Mouse (Mus musculus) intestine, embryonic 15.5 days (tissue): ENCODE measurements at regions not wholly inside any gene's neighbourhood (a gene's known extent, or its start where the extent isn't known, plus 50 kb on each side); places are given as distances from the start of the nearest gene placed in this dataset.
"Not testable (repeated sequence)": the region's sequence is repeated elsewhere in the genome, so short reads cannot be mapped to it uniquely, and the experiment has no call there.

Source experiments
- ATAC-seq: fragments of 200-750 bp; cut with Nextera tagmentation; 2 replicates; pipeline ENCODE4 v1.8.0; 2017; ENCODE audit warnings: moderate TSS enrichment, moderate library complexity
- H3K27ac ChIP-seq: fragments of 300-500 bp; sonication (generic); 2 replicates; pipeline ENCODE4 v1.5.1; 2015; ENCODE audit warnings: mild to moderate bottlenecking, inconsistent platforms
- H3K27me3 ChIP-seq: fragments of 300-500 bp; sonication (generic); replicated peaks from 2 replicates; pipeline ENCODE4 v1.6.1; 2015; ENCODE audit warnings: inconsistent platforms
- H3K36me3 ChIP-seq: fragments of 300-500 bp; sonication (generic); 2 replicates; pipeline ENCODE4 v1.6.1; 2015; ENCODE audit warnings: inconsistent platforms
- H3K4me1 ChIP-seq: fragments of 300-500 bp; sonication (generic); replicated peaks from 2 replicates; pipeline ENCODE4 v1.6.1; 2015; ENCODE audit warnings: inconsistent platforms
- H3K4me2 ChIP-seq: fragments of 300-500 bp; sonication (generic); replicated peaks from 2 replicates; pipeline ENCODE4 v1.6.1; 2015; ENCODE audit warnings: mild to moderate bottlenecking, inconsistent platforms
- H3K4me3 ChIP-seq: fragments of 300-500 bp; sonication (generic); replicated peaks from 2 replicates; pipeline ENCODE4 v1.5.1; 2015; ENCODE audit warnings: inconsistent platforms
- H3K9ac ChIP-seq: fragments of 300-500 bp; sonication (generic); 2 replicates; pipeline ENCODE4 v1.6.1; 2015; ENCODE audit warnings: inconsistent platforms
- H3K9me3 ChIP-seq: fragments of 300-500 bp; sonication (generic); 2 replicates; pipeline ENCODE4 v1.6.1; 2016; ENCODE audit warnings: inconsistent platforms
- WGBS: fragments of 180-500 bp; shearing (Covaris S2); methylation state at CpG from one replicate; pipeline ENCODE4 v1.1.7; 2015; 5-methylcytosine and 5-hydroxymethylcytosine counted together

DNA sequence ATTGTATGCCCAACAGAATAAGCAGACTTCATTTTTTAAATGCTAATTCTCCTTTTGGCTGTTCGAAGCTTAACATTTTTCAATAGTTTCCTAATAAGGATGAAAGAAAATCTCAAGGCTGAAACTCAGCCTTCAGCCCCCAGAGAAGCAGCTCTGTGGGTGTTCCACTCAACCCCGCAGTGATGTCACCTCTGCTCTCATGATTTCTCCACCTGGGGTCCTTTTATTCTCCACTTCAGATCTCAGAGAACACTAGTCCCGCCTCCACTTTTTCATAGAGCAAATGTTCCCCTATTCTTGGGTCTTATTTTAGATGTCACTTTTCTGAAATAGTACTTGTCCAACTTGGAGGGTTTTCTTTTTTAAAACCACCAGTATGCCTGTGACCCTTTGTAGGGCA lies 567.3 kb downstream of the Cntn3 start:
- 71% methylated on average over 3 of the region's 3 CpGs for WGBS
- H3K36me3 ChIP-seq = no peaks in the 10 kb centered on the region
- ATAC-seq = no peak
- no peak overlapping the region for H3K4me3 ChIP-seq
- H3K9me3 ChIP-seq = no peaks in the 10 kb centered on the region
- no peak overlapping the region for H3K4me2 ChIP-seq
- H3K27ac ChIP-seq = no peak overlapping the region
- H3K4me1 ChIP-seq = no peaks in the 10 kb centered on the region
- no peaks in the 10 kb centered on the region for H3K27me3 ChIP-seq
- H3K9ac ChIP-seq = no peak overlapping the region

DNA sequence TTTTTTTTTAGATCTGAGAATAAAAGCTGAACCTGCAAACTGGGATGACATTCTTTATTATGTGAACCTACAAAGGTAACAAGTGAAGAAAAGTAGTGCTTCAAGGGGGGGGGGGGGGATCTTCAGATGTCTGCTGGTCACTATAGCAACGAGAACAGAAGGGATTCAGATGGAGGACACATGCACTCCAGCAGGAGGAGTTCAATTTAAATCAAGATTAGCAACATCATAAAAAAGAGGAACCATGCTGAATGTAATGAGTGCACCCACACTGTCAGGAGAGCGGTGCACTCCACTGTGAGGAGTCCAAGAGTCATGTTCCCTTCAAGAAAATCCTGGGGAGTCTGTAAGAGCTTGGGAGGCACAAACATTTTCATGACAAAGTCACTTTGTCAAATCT lies 574.7 kb downstream of the Cntn3 start:
- no peak overlapping the region for H3K4me3 ChIP-seq
- no peaks in the 10 kb centered on the region for H3K9me3 ChIP-seq
- H3K4me1 ChIP-seq = no peaks in the 10 kb centered on the region
- H3K36me3 ChIP-seq = no peaks in the 10 kb centered on the region
- no peak overlapping the region for H3K9ac ChIP-seq
- H3K27ac ChIP-seq = no peak overlapping the region
- WGBS = 73% methylated on average over 2 of the region's 2 CpGs
- H3K4me2 ChIP-seq = no peak overlapping the region
- no peak for ATAC-seq
- no peaks in the 10 kb centered on the region for H3K27me3 ChIP-seq

DNA sequence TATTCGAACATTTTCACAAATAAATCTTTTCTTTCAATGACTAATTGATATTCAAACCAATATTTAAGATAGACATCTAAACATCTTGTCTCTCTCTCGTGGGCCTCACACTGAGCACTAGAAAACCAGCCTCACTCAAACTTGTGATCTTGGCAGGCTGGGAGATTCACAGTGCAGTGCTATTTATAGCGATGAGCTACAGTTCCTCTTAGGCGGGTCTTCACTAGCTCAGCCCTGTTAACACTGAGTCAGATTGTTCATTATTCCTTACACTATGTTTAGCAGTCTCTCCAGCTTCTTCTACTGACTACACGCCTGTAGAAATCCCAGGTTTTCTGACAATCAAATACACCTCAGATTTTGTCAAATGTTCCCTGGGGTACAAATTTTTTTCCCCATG lies 575.3 kb downstream of the Cntn3 start:
- Histone ChIP-seq H3K4me2 (no peak overlapping the region), H3K4me1 (no peaks in the 10 kb centered on the region), H3K27ac (no peak overlapping the region), H3K36me3 (no peaks in the 10 kb centered on the region), H3K4me3 (no peak overlapping the region), H3K27me3 (no peaks in the 10 kb centered on the region), H3K9ac (no peak overlapping the region), H3K9me3 (no peaks in the 10 kb centered on the region)
- WGBS = 51% methylated on average over 5 of the region's 5 CpGs
- ATAC-seq = no peak

DNA sequence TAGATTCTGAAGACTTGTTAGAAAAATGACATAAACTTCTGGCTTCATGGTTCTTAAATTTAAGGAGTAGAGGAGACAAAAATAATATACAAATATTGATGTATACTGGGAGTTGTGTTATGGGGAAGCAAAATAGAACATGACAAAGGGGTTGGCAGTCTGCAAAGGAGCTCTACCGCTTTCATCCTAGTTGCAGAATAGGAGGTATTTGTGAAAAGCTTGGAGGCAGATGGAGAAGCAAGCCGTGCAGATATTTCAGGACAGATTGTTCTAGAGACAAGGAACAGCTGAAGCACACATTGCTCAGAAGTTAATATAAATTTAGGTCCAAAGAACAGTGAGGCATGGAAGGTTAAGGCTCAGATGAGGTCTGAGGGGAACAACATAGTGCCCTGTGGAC lies 580.1 kb downstream of the Cntn3 start:
- no peaks in the 10 kb centered on the region for H3K4me1 ChIP-seq
- H3K27ac ChIP-seq = no peak overlapping the region
- H3K36me3 ChIP-seq = no peaks in the 10 kb centered on the region
- no peak overlapping the region for H3K9ac ChIP-seq
- 87% methylated on average over 2 of the region's 2 CpGs for WGBS
- ATAC-seq = no peak
- H3K27me3 ChIP-seq = no peaks in the 10 kb centered on the region
- no peak overlapping the region for H3K4me2 ChIP-seq
- no peak overlapping the region for H3K4me3 ChIP-seq
- no peaks in the 10 kb centered on the region for H3K9me3 ChIP-seq

DNA sequence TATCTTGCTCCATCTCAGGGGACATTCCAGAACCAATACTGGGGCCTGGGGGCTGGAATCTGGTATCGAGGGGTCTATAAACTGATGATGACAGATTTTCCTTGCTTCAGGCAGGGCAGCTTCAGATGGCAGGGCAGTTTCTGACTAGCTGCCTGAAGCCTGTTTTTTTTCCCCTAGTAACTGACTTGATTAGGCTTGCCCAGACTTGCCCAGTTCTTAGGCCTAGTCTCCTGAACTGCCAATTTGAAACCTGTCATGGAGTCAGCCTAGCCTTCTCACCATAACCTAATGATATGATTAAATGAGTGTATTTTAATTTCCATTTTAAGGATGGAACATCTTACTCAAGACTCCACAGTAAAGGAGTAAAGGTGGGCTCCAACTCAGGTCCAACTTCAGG lies 591.2 kb downstream of the Cntn3 start:
- Histone ChIP-seq H3K36me3 (no peaks in the 10 kb centered on the region), H3K4me2 (no peak overlapping the region), H3K27me3 (no peaks in the 10 kb centered on the region), H3K27ac (no peak overlapping the region), H3K4me1 (no peaks in the 10 kb centered on the region), H3K4me3 (no peak overlapping the region), H3K9ac (no peak overlapping the region), H3K9me3 (no peaks in the 10 kb centered on the region)
- ATAC-seq = no peak
- 67% methylated on average over 1 of the region's 1 CpGs for WGBS

DNA sequence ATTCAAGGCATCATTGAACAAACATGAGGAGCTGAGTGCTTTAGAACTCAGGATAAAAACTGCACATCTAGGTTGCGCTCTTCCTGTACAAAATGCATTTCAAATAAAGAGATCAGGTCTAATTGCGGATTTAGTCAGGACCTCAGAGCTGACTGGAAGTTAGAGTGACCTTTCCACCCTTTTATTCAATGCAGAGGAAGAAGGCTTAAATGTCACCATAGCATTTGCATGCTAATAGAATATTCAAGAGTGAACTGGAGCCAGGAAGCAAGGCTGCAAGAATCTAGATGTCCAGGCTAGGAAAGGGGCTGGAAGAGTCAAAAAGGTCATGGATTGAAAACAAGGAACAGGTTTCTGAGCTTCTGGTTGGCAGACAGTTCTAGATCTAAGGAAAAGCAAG lies 593.7 kb downstream of the Cntn3 start:
- H3K4me1 ChIP-seq = no peaks in the 10 kb centered on the region
- ATAC-seq = no peak
- no peak overlapping the region for H3K9ac ChIP-seq
- no peak overlapping the region for H3K4me3 ChIP-seq
- H3K27me3 ChIP-seq = no peaks in the 10 kb centered on the region
- no peak overlapping the region for H3K4me2 ChIP-seq
- H3K36me3 ChIP-seq = no peaks in the 10 kb centered on the region
- WGBS = 81% methylated on average over 2 of the region's 2 CpGs
- H3K9me3 ChIP-seq = no peaks in the 10 kb centered on the region
- no peak overlapping the region for H3K27ac ChIP-seq

DNA sequence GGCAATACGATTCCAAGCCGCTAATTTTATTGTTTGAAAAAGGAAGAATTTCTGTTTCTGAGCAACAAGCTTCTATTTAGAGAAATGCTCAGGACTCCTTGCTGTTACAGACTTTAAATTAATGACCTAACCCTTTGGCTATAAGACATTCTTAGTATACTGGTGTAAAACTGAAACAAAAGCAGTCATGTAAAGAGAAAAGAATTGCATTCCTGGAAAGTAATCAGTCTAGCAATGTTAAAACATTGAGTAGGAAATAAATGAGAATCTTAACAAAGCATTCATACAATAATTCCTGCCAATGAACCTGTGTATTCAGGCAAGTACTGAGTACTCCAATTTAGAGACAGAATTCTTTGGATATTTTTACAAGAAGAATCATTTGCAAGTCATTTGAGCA lies 587.2 kb upstream of the Pdzrn3 start:
- WGBS = 79% methylated on average over 2 of the region's 2 CpGs
- Histone ChIP-seq H3K9ac (no peak overlapping the region), H3K27ac (no peak overlapping the region), H3K9me3 (no peaks in the 10 kb centered on the region), H3K36me3 (no peaks in the 10 kb centered on the region), H3K27me3 (no peaks in the 10 kb centered on the region), H3K4me3 (no peak overlapping the region), H3K4me1 (no peaks in the 10 kb centered on the region), H3K4me2 (no peak overlapping the region)
- ATAC-seq = no peak

DNA sequence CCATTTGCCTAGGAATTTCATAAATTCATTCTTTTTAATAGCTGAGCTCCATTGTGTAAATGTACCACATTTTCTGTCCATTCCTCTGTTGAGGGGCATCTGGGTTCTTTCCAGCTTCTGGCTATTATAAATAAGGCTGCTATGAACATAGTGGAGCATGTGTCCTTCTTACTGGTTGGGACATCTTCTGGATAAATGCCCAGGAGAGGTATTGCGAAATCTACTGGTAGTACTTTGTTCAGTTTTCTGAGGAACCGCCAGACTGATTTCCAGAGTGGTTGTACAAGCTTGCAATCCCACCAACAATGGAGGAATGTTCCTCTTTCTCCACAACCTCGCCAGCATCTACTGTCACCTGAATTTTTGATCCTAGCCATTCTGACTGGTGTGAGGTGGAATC lies 583.8 kb upstream of the Pdzrn3 start:
- H3K4me3 ChIP-seq, H3K4me2 ChIP-seq, H3K4me1 ChIP-seq, H3K9ac ChIP-seq, H3K36me3 ChIP-seq, H3K27me3 ChIP-seq, ATAC-seq, H3K27ac ChIP-seq, H3K9me3 ChIP-seq: not testable (repeated sequence)
- WGBS = 88% methylated on average over 3 of the region's 3 CpGs

DNA sequence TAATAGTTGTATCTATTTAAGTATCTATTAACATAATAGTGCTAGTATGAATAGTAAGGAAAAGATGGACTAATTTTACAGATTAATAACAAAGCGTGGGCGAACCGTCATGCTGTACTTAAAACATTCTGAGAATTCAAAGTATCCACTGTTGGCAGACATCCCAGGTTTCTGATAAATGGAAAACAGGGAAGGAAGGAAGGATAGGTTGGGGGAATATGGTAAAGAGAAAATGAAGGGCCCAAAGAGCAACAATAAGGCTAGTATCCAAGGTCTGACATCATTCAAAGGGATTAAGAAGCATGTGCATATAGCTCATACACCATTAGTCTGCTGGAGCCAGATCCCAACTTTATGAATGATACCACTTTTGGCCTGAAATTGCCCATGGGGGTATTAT lies 572.0 kb upstream of the Pdzrn3 start:
- Histone ChIP-seq H3K4me1 (no peaks in the 10 kb centered on the region), H3K4me2 (no peak overlapping the region), H3K9me3 (no peaks in the 10 kb centered on the region), H3K9ac (no peak overlapping the region), H3K27me3 (no peaks in the 10 kb centered on the region), H3K4me3 (no peak overlapping the region), H3K36me3 (no peaks in the 10 kb centered on the region), H3K27ac (no peak overlapping the region)
- WGBS = 41% methylated on average over 3 of the region's 3 CpGs
- no peak for ATAC-seq

DNA sequence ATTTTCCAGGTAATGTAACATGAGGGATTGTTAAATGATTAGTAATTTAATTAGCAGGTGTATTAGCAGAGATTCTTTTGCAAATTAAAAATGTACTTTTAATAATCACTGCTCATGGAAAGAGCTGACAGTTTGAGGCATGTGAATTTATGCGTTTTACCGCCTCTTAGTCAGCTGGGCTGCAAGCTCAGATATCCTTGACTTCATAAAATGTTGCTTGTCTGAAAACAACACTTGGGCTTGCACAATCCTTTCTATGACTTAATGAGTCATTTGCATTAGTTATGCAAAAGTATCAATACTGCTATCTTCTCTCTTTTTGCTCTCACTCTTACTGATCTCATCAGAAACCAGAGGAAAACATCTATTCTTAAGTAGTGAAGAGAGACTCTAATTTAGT lies 571.3 kb upstream of the Pdzrn3 start:
- Histone ChIP-seq H3K27ac (no peak overlapping the region), H3K4me3 (no peak overlapping the region), H3K4me1 (no peaks in the 10 kb centered on the region), H3K27me3 (no peaks in the 10 kb centered on the region), H3K4me2 (no peak overlapping the region), H3K9me3 (no peaks in the 10 kb centered on the region), H3K36me3 (no peaks in the 10 kb centered on the region), H3K9ac (no peak overlapping the region)
- 86% methylated on average over 2 of the region's 2 CpGs for WGBS
- ATAC-seq = no peak

DNA sequence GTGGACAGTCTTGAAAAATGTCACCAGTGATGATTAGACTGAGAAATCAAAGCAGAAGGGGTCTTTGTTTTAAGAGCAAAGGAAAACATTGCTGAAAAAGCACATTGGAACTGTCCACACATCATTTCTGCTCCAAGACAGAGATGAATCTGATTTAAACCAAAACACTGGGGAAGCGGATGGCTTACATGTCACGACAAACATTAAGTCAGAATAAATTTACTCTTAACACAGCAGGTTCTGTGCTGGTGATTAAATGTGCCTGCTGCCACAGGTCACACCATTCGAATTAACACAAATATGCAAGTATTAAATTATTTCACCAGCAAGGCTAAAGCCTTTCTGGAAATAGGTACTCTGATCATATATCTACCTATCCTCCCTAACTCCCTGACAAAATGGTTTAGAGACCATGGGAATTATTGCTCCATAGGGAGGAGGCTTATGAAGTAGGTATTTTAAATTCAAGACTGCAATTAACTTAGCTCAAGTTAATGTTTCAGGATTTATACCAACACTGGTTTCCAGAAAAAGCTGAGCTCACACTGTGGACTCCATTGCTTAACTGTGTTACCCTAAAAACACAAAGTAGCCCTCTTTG lies 562.7 kb upstream of the Pdzrn3 start:
- no peak overlapping the region for H3K4me2 ChIP-seq
- no peaks in the 10 kb centered on the region for H3K36me3 ChIP-seq
- H3K4me3 ChIP-seq = no peak overlapping the region
- H3K27ac ChIP-seq = no peak overlapping the region
- no peak overlapping the region for H3K9ac ChIP-seq
- 63% methylated on average over 3 of the region's 3 CpGs for WGBS
- H3K9me3 ChIP-seq = no peaks in the 10 kb centered on the region
- no peaks in the 10 kb centered on the region for H3K27me3 ChIP-seq
- H3K4me1 ChIP-seq = no peaks in the 10 kb centered on the region
- ATAC-seq = no peak

DNA sequence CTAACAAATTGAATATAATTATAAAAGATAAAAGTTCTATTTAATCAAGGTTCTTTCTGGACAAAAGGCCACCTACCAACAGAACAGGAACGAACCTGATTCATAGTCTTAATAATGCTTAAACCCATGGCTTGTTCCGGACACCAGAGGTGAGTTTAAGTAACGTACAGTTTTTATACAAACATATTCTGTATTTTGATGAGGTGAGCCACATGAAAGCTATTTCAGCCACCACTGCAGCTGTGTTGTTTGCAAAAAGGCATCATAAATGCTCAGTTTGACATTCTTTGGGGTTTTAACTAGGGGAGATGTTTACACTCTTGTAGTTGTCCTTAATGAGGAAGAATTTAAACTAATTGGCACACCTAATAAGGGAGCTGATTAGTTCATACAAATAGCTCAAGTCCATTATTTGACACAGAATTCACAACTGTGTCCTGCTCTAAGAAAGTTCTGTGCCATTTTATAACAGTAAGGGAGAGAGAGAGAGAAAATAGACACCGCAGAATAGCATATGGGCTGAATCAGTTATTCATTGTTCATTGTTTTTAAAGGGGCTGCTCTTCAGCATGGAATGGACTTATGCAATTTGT lies 560.8 kb upstream of the Pdzrn3 start:
- H3K36me3 ChIP-seq = no peaks in the 10 kb centered on the region
- H3K4me2 ChIP-seq = no peak overlapping the region
- 85% methylated on average over 4 of the region's 4 CpGs for WGBS
- no peaks in the 10 kb centered on the region for H3K9me3 ChIP-seq
- no peak overlapping the region for H3K9ac ChIP-seq
- ATAC-seq = no peak
- H3K4me1 ChIP-seq = no peaks in the 10 kb centered on the region
- no peak overlapping the region for H3K27ac ChIP-seq
- no peak overlapping the region for H3K4me3 ChIP-seq
- no peaks in the 10 kb centered on the region for H3K27me3 ChIP-seq

DNA sequence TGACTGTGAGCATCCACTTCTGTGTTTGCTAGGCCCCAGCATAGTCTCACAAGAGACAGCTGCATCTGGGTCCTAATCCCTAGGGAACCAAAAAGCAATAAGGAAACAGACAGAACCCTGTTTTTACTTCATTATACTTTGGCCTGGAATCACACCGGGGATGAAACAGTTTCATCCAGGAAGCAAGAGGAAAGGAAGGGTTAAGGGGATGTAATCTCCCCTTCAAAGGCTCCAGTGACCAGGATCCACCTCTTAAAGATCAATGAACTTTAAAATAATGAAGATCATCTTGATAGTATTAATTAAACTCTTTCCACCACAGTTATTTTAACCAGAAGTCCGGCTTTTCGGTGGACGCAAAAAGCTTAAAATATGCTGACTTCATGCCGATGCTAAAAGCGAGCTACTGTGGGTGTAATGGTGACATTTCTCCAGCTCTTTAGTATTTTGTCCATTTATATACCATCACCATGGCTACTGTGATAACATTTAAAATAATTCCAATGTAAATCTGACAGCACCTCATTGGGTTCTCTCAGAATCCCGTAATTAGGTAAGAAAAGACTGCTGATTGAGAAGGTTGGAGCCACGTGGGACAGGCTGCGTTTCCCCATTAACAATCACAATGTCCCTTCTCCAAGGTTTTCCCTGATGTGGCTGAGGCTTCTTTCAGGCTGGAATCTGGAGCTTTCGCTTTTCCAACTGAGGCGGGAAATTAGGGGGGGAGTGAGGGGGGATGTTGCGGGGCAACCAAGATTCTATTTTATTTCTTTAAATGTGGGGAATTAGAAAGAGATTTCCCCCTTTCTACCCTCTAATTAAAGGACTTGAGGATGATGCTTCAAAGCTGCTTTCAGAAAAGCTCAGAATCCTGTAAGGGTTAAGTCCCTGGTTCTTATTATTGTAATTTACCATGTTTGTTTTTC lies 560.0 kb upstream of the Pdzrn3 start:
- no peak overlapping the region for H3K4me3 ChIP-seq
- no peak overlapping the region for H3K4me2 ChIP-seq
- H3K36me3 ChIP-seq = no peaks in the 10 kb centered on the region
- no peak for ATAC-seq
- H3K9me3 ChIP-seq = no peaks in the 10 kb centered on the region
- H3K9ac ChIP-seq = no peak overlapping the region
- H3K4me1 ChIP-seq = no peaks in the 10 kb centered on the region
- 81% methylated on average over 12 of the region's 12 CpGs for WGBS
- H3K27me3 ChIP-seq = no peaks in the 10 kb centered on the region
- H3K27ac ChIP-seq = no peak overlapping the region
